Mouse (Mus musculus) embryonic facial prominence, embryonic 15.5 days (tissue): Measurements from ENCODE around the gene Chit1. TPM values are rescaled to one million over a fixed set of nuclear protein-coding genes. Genes with fewer than 3 reads are reported as not detected.

Experiments used
- ATAC-seq: fragments of 200-750 bp; cut with Nextera tagmentation; 2 replicates; pipeline ENCODE4 v1.8.0; 2017; ENCODE audit warnings: low read depth, moderate TSS enrichment; ENCODE audit not compliant: insufficient number of reproducible peaks, low FRiP score, low TSS enrichment
- H3K27ac ChIP-seq: fragments of 300-500 bp; sonication (generic); replicated peaks from 2 replicates; pipeline ENCODE4 v1.5.1; 2015; ENCODE audit warnings: mild to moderate bottlenecking, inconsistent platforms
- H3K27me3 ChIP-seq: fragments of 300-500 bp; sonication (generic); 2 replicates; pipeline ENCODE4 v1.6.1; 2015; ENCODE audit warnings: inconsistent platforms
- H3K36me3 ChIP-seq: fragments of 300-500 bp; sonication (generic); 2 replicates; pipeline ENCODE4 v1.6.1; 2015; ENCODE audit warnings: mild to moderate bottlenecking, inconsistent platforms
- H3K4me1 ChIP-seq: fragments of 300-500 bp; sonication (generic); 2 replicates; pipeline ENCODE4 v1.6.1; 2015; ENCODE audit warnings: inconsistent platforms
- H3K4me2 ChIP-seq: fragments of 300-500 bp; sonication (generic); replicated peaks from 2 replicates; pipeline ENCODE4 v1.6.1; 2015; ENCODE audit warnings: mild to moderate bottlenecking, inconsistent platforms
- H3K4me3 ChIP-seq: fragments of 300-500 bp; sonication (generic); replicated peaks from 2 replicates; pipeline ENCODE4 v1.5.1; 2015; ENCODE audit warnings: mild to moderate bottlenecking, inconsistent platforms
- H3K9ac ChIP-seq: fragments of 300-500 bp; sonication (generic); 2 replicates; pipeline ENCODE4 v1.6.1; 2015; ENCODE audit warnings: inconsistent platforms
- H3K9me3 ChIP-seq: fragments of 300-500 bp; sonication (generic); replicated peaks from 2 replicates; pipeline ENCODE4 v1.6.1; 2016; ENCODE audit warnings: inconsistent platforms
- WGBS: fragments of 180-500 bp; shearing (Covaris S2); methylation state at CpG from one replicate; pipeline ENCODE4 v1.1.7; 2015; 5-methylcytosine and 5-hydroxymethylcytosine counted together
- polyA plus RNA-seq: library from polyadenylated mRNA; unstranded; fragments of >200 nt; fragmentation: Nextera tagmentation; extraction: Ambion mirVana; gene quantifications from 2 replicates; pipeline ENCODE4 v1.2.1, GENCODE M21; 2015

The Chit1 gene
- polyA plus RNA-seq, 1 experiment from 2014 or later, result 0.61 TPM

DNA sequence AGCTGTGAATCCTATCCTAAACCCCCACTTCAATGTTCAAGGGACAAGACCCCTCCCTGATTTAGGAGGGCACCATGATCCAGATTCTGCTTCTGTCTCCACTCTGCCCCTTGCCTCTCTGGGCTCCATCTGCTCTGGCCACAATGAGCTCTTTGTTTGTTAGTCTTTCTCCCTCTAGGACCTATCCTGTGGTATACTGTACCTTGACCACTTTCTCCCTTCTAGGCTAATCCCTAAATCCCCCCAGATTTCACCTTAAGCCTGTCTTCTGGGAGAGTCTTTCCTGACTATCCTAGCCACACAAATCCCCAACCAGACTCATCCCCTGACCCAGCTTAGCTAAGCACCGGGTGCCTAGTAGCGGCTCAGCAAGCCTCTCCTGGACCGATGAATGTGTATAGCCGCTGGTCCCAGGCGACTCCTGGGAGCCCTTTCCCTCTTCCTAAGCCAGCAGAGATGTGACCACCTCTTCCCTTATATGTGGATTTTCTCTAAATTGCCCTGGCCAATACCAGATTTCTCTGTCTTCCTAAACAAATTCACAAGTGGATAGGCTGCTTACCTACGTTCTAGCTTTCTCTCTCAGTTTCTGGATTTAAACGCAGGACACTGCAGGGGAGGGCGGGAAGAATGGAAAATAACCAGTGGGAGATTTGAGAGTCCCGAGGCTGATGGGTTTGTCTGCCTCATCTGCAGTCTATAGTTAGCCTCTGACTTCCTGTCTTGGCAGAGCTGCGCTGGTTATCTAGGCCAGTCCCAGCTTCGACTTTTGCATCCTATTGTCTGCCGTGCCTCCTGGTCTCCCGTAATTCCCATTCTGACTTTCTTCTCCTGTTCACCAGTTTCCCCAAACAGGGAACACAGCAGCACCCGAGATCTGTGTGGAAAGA is 56.6 kb downstream of the Chit1 start:
- H3K9ac ChIP-seq, result no peak overlapping the region
- ATAC-seq, result no peak
- H3K36me3 ChIP-seq, result no peaks in the 10 kb centered on the region
- no peaks in the 10 kb centered on the region for H3K9me3 ChIP-seq
- H3K4me3 ChIP-seq, result no peak overlapping the region
- H3K4me2 ChIP-seq, result no peak overlapping the region
- H3K27me3 ChIP-seq, result no peaks in the 10 kb centered on the region
- 42% methylated on average over 14 of the region's 14 CpGs for WGBS
- H3K27ac ChIP-seq, result no peak overlapping the region
- no peaks in the 10 kb centered on the region for H3K4me1 ChIP-seq

DNA sequence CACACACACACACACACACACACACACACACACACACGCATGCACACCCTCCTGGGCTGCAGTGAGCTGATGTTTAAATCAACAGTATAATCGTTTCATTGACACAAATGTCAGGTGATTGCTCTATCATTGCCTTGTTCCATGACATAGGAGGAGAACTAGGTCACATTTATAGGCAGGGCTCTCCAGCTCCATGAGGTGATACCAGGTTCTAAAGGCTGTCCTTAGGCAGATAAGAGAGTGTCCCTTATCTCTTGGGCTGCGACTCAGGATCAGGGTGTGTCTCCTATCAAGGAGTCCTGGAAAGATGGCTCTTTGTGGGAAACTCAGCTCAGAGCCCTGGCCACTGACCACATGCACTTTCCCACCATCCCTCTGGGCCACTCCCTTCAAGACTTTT is 57.5 kb downstream of the Chit1 start:
- ATAC-seq, result no peak
- Histone ChIP-seq H3K9ac (no peak overlapping the region), H3K9me3 (no peaks in the 10 kb centered on the region), H3K36me3 (no peaks in the 10 kb centered on the region), H3K4me1 (no peaks in the 10 kb centered on the region), H3K27ac (no peak overlapping the region), H3K4me3 (no peak overlapping the region), H3K27me3 (no peaks in the 10 kb centered on the region), H3K4me2 (no peak overlapping the region)
- WGBS, result 83% methylated on average over 3 of the region's 3 CpGs

DNA sequence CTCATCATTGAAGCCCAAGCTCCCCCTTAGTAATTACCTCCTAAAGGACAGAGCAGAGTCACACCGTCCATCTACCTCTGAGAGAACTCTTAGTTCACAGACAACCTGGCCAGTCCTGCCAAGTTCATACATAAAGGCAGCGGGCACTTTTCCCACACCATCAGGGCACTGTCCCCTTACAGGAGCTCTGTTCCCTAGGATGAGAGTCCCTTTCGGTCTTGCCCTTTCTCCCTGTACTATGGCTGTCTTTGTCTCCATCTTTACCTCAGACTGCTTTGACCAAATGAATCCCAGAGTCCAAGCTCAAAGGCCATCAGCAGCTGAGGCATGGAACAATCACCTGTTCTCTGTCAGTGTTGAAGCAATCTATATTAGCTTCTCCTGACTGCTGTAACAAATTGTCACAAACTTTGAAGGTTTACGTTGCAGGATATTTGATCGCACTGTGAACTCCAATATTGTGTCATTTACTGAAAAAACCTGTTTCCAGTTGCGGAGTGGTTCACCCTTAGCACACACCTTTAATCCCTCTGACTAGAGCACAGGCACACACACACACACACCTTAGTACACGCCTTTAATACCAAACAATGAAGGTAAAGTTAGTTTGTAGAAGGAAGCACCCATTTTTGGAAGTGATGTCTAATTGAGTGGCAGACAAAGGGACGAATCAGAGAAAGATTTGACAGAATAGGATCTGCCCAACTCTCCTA is 58.1 kb downstream of the Chit1 start:
- H3K27ac ChIP-seq, result no peak overlapping the region
- no peak for ATAC-seq
- H3K4me2 ChIP-seq, result no peak overlapping the region
- no peaks in the 10 kb centered on the region for H3K4me1 ChIP-seq
- no peak overlapping the region for H3K4me3 ChIP-seq
- no peaks in the 10 kb centered on the region for H3K27me3 ChIP-seq
- H3K36me3 ChIP-seq, result no peaks in the 10 kb centered on the region
- no peak overlapping the region for H3K9ac ChIP-seq
- no peaks in the 10 kb centered on the region for H3K9me3 ChIP-seq
- 83% methylated on average over 8 of the region's 8 CpGs for WGBS

DNA sequence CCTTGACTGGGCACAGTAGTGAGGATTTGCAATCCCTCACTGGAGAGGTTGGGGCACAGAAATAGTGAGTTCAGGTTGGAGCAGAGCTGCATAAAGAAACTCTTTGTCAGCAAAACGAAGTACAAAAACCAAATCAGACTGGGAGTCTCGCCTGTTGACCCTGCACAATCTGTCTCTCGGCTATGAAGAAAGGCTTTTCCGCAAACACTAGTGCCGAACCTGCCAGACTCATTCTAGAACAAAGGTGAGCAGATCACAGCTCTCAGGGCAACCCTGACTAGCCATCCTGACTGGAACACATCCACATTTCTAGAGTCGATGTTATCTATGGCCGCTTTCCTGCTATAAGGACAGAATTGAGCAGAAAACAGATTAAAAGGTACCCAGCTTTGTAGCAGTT is 62.0 kb downstream of the Chit1 start:
- H3K27me3 ChIP-seq, result no peaks in the 10 kb centered on the region
- H3K9ac ChIP-seq, result no peak overlapping the region
- 54% methylated on average over 7 of the region's 7 CpGs for WGBS
- H3K4me1 ChIP-seq, result 0 out of 2 replicates have a peak, but pooled peaks cover 3% of the 10 kb centered on the region
- no peak overlapping the region for H3K4me3 ChIP-seq
- ATAC-seq, result no peak
- no peak overlapping the region for H3K27ac ChIP-seq
- H3K9me3 ChIP-seq, result no peaks in the 10 kb centered on the region
- H3K36me3 ChIP-seq, result no peaks in the 10 kb centered on the region
- no peak overlapping the region for H3K4me2 ChIP-seq

DNA sequence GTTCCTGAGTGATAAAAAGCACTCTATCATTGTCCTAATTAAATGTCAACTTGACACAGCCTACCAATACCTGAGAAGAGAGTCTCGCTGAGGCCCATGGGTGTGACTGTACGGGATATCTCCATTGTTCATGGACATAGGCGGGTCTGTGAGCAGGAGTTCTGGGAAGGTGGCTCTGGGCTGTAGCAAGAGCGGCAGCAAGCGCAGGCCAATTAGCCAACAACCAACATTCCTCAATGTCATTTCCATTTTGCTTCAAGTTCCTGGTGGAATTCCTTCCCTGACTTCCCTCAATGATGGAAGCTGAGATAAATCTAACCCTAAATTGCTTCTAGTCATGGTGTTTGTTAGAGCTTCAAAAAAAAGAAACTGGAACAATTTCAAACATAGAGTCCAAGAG is 66.9 kb downstream of the Chit1 start:
- Histone ChIP-seq H3K4me3 (no peak overlapping the region), H3K4me1 (0 out of 2 replicates have a peak, but pooled peaks cover 3% of the 10 kb centered on the region), H3K9ac (no peak overlapping the region), H3K36me3 (no peaks in the 10 kb centered on the region), H3K9me3 (no peaks in the 10 kb centered on the region), H3K27me3 (no peaks in the 10 kb centered on the region), H3K4me2 (no peak overlapping the region), H3K27ac (no peak overlapping the region)
- ATAC-seq, result no peak
- 72% methylated on average over 5 of the region's 5 CpGs for WGBS

DNA sequence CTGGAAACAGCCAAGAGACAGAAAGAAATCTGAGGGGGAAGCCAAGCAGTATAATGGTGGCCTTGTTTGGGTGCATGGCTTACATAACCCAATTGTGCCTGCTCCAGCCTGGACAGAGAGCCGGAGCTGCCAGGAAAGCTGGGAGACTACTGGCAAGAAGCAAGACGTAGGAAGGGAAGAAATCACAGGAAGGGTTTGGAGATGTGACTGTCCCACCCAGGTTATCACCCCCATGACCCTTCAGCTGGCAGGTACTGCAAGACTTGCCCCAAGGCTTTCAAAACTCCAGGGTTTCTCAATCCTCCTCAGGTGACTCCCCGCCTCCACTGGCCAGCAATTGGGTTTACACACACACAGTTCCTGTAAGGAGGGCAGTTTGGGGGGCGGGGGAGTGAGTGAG is 71.0 kb downstream of the Chit1 start, which contains the start of gene Chil1:
Gene Chil1, plus strand, starts transcription at position 152 of the 400 bp plus-strand sequence.
- ATAC-seq, result no peak
- WGBS, result 41% methylated on average over 4 of the region's 4 CpGs
- Histone ChIP-seq H3K36me3 (no peaks in the 10 kb centered on the region), H3K4me3 (no peak within 1 kb of the TSS), H3K27ac (no peak within 1 kb of the TSS), H3K4me1 (0 out of 2 replicates have a peak, but pooled peaks cover 3% of the 10 kb centered on the region), H3K9me3 (no peaks in the 10 kb centered on the region), H3K27me3 (no peaks in the 10 kb centered on the region), H3K9ac (no peak within 1 kb of the TSS; the same call in 1 of the 2 replicates), H3K4me2 (no peak within 1 kb of the TSS)

DNA sequence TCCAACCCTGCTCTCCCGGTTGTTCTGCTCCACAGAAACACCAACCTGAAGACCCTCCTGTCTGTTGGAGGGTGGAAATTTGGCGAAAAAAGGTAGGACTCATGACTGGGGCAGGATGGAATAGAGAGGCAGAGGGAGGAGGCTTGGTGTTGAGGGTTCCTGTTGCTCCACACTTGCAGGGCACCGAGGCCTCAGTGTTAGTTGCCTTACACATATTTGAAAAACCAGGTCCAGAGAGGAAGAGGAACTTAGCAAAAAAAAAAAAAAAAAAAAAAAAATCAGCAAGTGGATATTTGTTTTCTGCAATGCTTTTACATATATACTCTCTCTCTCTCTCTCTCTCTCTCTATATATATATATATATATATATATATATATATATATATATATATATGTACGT is 73.0 kb downstream of the Chit1 start:
- H3K27ac ChIP-seq, result no peak overlapping the region
- no peaks in the 10 kb centered on the region for H3K9me3 ChIP-seq
- H3K9ac ChIP-seq, result no peak overlapping the region
- no peaks in the 10 kb centered on the region for H3K36me3 ChIP-seq
- H3K4me1 ChIP-seq, result peaks cover 9% of the 10 kb centered on the region
- WGBS, result 89% methylated on average over 4 of the region's 4 CpGs
- no peaks in the 10 kb centered on the region for H3K27me3 ChIP-seq
- H3K4me2 ChIP-seq, result no peak overlapping the region
- no peak overlapping the region for H3K4me3 ChIP-seq
- no peak for ATAC-seq

DNA sequence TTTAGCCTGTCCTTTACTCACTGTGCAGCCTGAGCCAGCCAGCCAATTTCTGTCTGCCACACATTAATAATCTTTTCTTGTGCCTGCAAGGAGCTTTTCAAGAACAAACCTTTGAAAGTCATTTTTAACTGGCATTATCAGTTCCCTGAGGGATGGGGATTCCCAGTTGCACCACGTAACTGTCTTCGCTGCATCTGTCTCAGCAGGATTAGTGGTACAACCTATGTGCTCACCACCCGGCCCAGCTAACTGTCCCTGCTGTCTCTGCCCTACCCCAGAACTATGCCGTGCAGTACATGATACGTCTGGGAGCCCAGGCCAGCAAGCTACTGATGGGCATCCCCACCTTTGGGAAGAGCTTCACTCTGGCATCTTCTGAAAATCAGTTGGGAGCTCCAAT is 77.2 kb downstream of the Chit1 start:
- 63% methylated on average over 5 of the region's 5 CpGs for WGBS
- H3K9me3 ChIP-seq, result no peaks in the 10 kb centered on the region
- H3K4me1 ChIP-seq, result peaks cover 20% of the 10 kb centered on the region
- H3K27me3 ChIP-seq, result no peaks in the 10 kb centered on the region
- ATAC-seq, result no peak
- H3K27ac ChIP-seq, result no peak overlapping the region
- no peak overlapping the region for H3K4me2 ChIP-seq
- no peak overlapping the region for H3K9ac ChIP-seq
- no peak overlapping the region for H3K4me3 ChIP-seq
- no peaks in the 10 kb centered on the region for H3K36me3 ChIP-seq

DNA sequence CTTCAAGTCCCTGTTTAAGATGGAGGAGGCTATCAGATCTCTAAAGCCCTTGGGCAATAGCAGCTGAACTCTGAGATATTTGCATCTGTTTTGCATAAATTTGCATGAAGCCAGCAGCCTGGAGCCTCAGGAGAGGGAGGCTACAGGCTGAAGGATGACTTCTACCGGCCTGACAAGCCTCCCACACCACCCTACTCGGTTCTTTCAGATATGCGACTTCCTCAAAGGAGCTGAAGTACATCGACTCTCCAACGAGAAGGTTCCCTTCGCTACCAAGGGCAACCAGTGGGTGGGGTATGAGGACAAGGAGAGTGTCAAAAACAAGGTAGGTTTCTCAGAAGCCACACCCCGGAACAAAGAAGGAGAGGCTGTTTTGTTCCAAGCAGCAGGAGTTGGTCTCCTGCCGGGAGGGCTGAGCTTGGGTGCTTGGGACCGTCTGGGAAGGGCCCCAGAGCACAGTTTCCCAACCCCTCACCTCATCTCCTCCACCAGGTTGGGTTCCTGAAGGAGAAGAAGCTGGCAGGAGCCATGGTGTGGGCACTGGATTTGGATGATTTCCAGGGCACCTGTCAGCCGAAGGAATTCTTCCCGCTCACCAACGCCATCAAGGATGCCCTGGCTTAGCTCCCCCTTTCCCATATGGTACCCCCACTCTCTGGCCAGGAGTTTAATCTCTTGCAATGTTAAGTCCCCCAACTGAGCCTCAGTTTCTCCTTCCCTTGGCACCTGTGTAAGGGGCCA is 78.1 kb downstream of the Chit1 start:
- Histone ChIP-seq H3K4me2 (no peak overlapping the region), H3K4me3 (no peak overlapping the region), H3K9me3 (no peaks in the 10 kb centered on the region), H3K27ac (0 out of 2 replicates have a peak overlapping the region, but pooled peaks have one; percentile 3), H3K27me3 (no peaks in the 10 kb centered on the region), H3K4me1 (peaks cover 27% of the 10 kb centered on the region), H3K36me3 (no peaks in the 10 kb centered on the region), H3K9ac (no peak overlapping the region)
- ATAC-seq, result no peak
- 28% methylated on average over 12 of the region's 12 CpGs for WGBS

DNA sequence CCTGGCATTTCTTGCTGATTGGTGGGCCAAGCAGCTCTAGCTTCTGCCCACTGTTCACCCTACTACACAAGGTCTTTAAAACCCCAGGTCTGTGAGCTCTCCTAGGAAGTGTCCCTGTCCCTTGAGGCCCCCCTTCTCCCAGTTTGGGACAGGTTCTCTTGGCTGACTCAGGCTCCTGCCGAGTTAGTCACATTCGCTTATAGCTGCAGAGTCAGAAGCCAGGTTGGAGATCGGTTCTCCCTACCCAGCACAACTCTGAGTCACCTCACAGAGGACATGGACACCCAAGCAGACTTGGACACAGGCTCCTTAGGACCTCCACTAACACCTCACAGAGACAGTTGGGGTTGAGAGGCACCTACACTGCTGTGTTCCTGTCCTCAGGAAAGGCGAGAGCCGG is 80.2 kb downstream of the Chit1 start:
- no peak overlapping the region for H3K4me3 ChIP-seq
- WGBS, result 80% methylated on average over 5 of the region's 5 CpGs
- no peak overlapping the region for H3K4me2 ChIP-seq

DNA sequence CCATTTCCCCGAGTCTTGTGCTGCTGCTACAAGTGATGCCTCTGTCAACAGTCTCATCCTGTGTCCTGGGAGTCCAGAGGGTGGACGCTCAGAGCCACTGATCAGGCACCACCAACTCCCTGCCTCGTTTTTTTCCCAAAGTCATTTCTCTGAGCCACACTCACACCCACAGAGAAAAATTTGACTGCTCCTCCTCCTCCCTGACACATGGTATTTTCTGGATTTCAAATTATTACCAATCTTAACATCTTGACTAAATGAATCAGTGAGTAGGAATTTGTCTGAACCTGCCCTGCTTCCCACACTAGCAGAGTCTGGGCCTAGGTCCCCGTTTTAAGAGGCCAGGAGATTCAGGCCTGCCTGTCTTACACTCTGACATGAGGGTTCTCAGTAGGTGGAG is 81.0 kb downstream of the Chit1 start:
- peaks cover 48% of the 10 kb centered on the region for H3K4me1 ChIP-seq
- no peaks in the 10 kb centered on the region for H3K9me3 ChIP-seq
- no peaks in the 10 kb centered on the region for H3K27me3 ChIP-seq
- no peak overlapping the region for H3K27ac ChIP-seq
- no peak overlapping the region for H3K4me2 ChIP-seq
- no peak for ATAC-seq
- no peak overlapping the region for H3K9ac ChIP-seq
- no peak overlapping the region for H3K4me3 ChIP-seq
- WGBS, result 18% methylated on average over 4 of the region's 4 CpGs
- no peaks in the 10 kb centered on the region for H3K36me3 ChIP-seq

More for the DNA sequence above, 80.2 kb downstream of the Chit1 start:
- Histone ChIP-seq H3K9me3 (no peaks in the 10 kb centered on the region), H3K36me3 (no peaks in the 10 kb centered on the region), H3K27me3 (no peaks in the 10 kb centered on the region), H3K4me1 (peaks cover 45% of the 10 kb centered on the region), H3K9ac (no peak overlapping the region), H3K27ac (no peak overlapping the region)
- no peak for ATAC-seq
